Comparison of ENCODE assay signal across 8 mouse cellular contexts in genomic region chr19:59074841-59075471, GRCm38 (mm10). TPM values are rescaled to one million over a fixed set of nuclear protein-coding genes. Genes with fewer than 3 reads are reported as not detected.
A peak's percentile ranks its signal among the peaks of the same experiment; 100 is the strongest.
DNase-seq lines count a peak whose midpoint lies in the region; ATAC-seq lines count a peak whose summit lies in the region.

No protein-coding gene starts in this region.

- peak overlapping the region; percentile 99 for H3K4me2 ChIP-seq in limb, embryonic 12.5 days
- H3K4me2 ChIP-seq in midbrain, embryonic 13.5 days (replicated peaks), result peak overlapping the region; percentile 94

- H3K4me3 ChIP-seq in limb, embryonic 12.5 days (replicated peaks), result peak overlapping the region; percentile 55
- H3K4me3 ChIP-seq in midbrain, embryonic 13.5 days (replicated peaks), result peak overlapping the region; percentile 70

- H3K36me3 ChIP-seq in limb, embryonic 12.5 days, result no peaks in the 10 kb centered on the region
- H3K36me3 ChIP-seq in midbrain, embryonic 13.5 days, result no peaks in the 10 kb centered on the region

- peaks cover 54% of the 10 kb centered on the region for H3K27me3 ChIP-seq in limb, embryonic 12.5 days
- H3K27me3 ChIP-seq in midbrain, embryonic 13.5 days, result peaks cover 54% of the 10 kb centered on the region

- H3K9me3 ChIP-seq in limb, embryonic 12.5 days, result no peaks in the 10 kb centered on the region
- no peaks in the 10 kb centered on the region for H3K9me3 ChIP-seq in midbrain, embryonic 13.5 days

- intact Hi-C loops in heart, postnatal 10 days (cut with DNase I), result no loop called here

- H3K9ac ChIP-seq in limb, embryonic 12.5 days (replicated peaks), result peak overlapping the region; percentile 42
- peak overlapping the region; percentile 82 for H3K9ac ChIP-seq in midbrain, embryonic 13.5 days (replicated peaks)

- 2% methylated on average over 46 of the region's 46 CpGs for WGBS in limb, embryonic 12.5 days
- 2% methylated on average over 46 of the region's 46 CpGs for WGBS in midbrain, embryonic 13.5 days

- peaks cover 4% of the 10 kb centered on the region; the same call in 1 of the 2 replicates for H3K4me1 ChIP-seq in limb, embryonic 12.5 days (replicated peaks)
- peaks cover 9% of the 10 kb centered on the region; the same call in 1 of the 2 replicates for H3K4me1 ChIP-seq in midbrain, embryonic 13.5 days (replicated peaks)

- no peak overlapping the region for H3K27ac ChIP-seq in limb, embryonic 12.5 days
- H3K27ac ChIP-seq in midbrain, embryonic 13.5 days, result 0 out of 2 replicates have a peak overlapping the region, but pooled peaks have one; percentile 11

- no peak for DNase-seq in cerebellum, postnatal 36 days
- DNase-seq in urinary bladder, postnatal 14 days (ENCODE audit: low spot score), result peak; percentile 20
- no peak for DNase-seq in urinary bladder, postnatal 4 days (ENCODE audit: low spot score in 2 of 2)
- peak; percentile 12 to 16 for DNase-seq in heart, postnatal 10 days
- no peak for DNase-seq in T-cell, adult 2 months (ENCODE audit: low spot score)

- ATAC-seq in cerebellum, adult (ENCODE audit: insufficient number of reproducible peaks, low FRiP score, low TSS enrichment), result peak; percentile 45
- ATAC-seq in limb, embryonic 12.5 days (ENCODE audit: insufficient number of reproducible peaks, insufficient read depth, low FRiP score, low TSS enrichment, low read depth), result no peak
- ATAC-seq in midbrain, embryonic 13.5 days, result peak; percentile 76

RNA-seq across cellular contexts. Expression of gene Shtn1, which starts 0.9 kb away (rescaled TPM):
- total RNA-seq in heart, postnatal 10 days (2021), result 1 to 10 TPM; 2.6 TPM
- polyA plus RNA-seq in limb, embryonic 12.5 days (2016; fragmentation: Nextera tagmentation; extraction: Ambion mirVana), result 0.87 and 0.94 TPM in 2 replicates
- 15.5 and 19.0 TPM in 2 replicates for polyA plus RNA-seq in midbrain, embryonic 13.5 days (2015; fragmentation: Nextera tagmentation; extraction: Ambion mirVana)

Comparison
In these comparisons a context has a peak if more than half of its experiments do, and no peak if none do; other contexts are left out.
1. DNase-seq: peak in urinary bladder, postnatal 14 days (single experiment) and heart, postnatal 10 days (2 of 2); none in cerebellum, postnatal 36 days (0 of 2), urinary bladder, postnatal 4 days (0 of 2) and T-cell, adult 2 months (single experiment).